Mouse (Mus musculus): ENCODE results near the gene Prcd.
"Not testable (repeated sequence)": the region's sequence is repeated elsewhere in the genome, so short reads cannot be mapped to it uniquely, and the experiment has no call there.

- TF ChIP-seq ZNF384 (IDR thresholded peaks at IDR 0.05; ENCODE audit: low read depth, low read length); ZC3H11A (IDR thresholded peaks at IDR 0.05; ENCODE audit: borderline replicate concordance, low read depth, low read length): not testable (repeated sequence)
Measured at GRCm38 (mm10) chr11:116675429-116675828, 22.1 kb downstream of the Prcd start.
